Mouse (Mus musculus) lung, embryonic 14.5 days (tissue): ENCODE results near the gene Frmd8. TPM values are rescaled to one million over a fixed set of nuclear protein-coding genes. Genes with fewer than 3 reads are reported as not detected.

Experiments
- ATAC-seq: fragments of 200-750 bp; cut with Nextera tagmentation; 2 replicates; pipeline ENCODE4 v1.8.0; 2017; ENCODE audit warnings: mild to moderate bottlenecking, moderate TSS enrichment, moderate library complexity; ENCODE audit not compliant: insufficient read depth
- DNase-seq: peaks from one replicate; pipeline ENCODE4 v3.0.0-alpha.2; 2015
- H3K27ac ChIP-seq: fragments of 300-500 bp; sonication (generic); 2 replicates; pipeline ENCODE4 v1.5.1; 2014; ENCODE audit warnings: low read depth, mild to moderate bottlenecking, moderate library complexity
- H3K27me3 ChIP-seq: fragments of 300-500 bp; sonication (generic); 2 replicates; pipeline ENCODE4 v1.6.1; 2014; ENCODE audit warnings: low read length, control low read depth; ENCODE audit not compliant: insufficient read depth
- H3K36me3 ChIP-seq: fragments of 300-500 bp; sonication (generic); 2 replicates; pipeline ENCODE4 v1.6.1; 2014; ENCODE audit warnings: control low read depth; ENCODE audit not compliant: insufficient read depth
- H3K4me1 ChIP-seq: fragments of 300-500 bp; sonication (generic); 2 replicates; pipeline ENCODE4 v1.6.1; 2014; ENCODE audit warnings: antibody characterized with exemption, control low read depth; ENCODE audit not compliant: insufficient read depth
- H3K4me2 ChIP-seq: fragments of 300-500 bp; sonication (generic); 2 replicates; pipeline ENCODE4 v1.6.1; 2014; ENCODE audit warnings: mild to moderate bottlenecking
- H3K4me3 ChIP-seq: fragments of 300-500 bp; sonication (generic); 2 replicates; pipeline ENCODE4 v1.5.1; 2014; ENCODE audit warnings: low read depth, low read length
- H3K9ac ChIP-seq: fragments of 300-500 bp; sonication (generic); 2 replicates; pipeline ENCODE4 v1.6.1; 2014
- H3K9me3 ChIP-seq: fragments of 300-500 bp; sonication (generic); 2 replicates; pipeline ENCODE4 v1.6.1; 2016; ENCODE audit warnings: low read depth, low read length, control low read depth
- CTCF ChIP-seq: IDR thresholded peaks from 2 replicates; pipeline ENCODE4 v1.5.1; 2016; ENCODE audit warnings: antibody characterized with exemption, low read depth
- WGBS: fragments of 180-500 bp; shearing (Covaris S2); extraction: QIAGEN DNeasy Blood & Tissue Kit; methylation state at CpG from one replicate; pipeline ENCODE4 v1.1.7; 2014; 5-methylcytosine and 5-hydroxymethylcytosine counted together
- polyA plus RNA-seq: library from polyadenylated mRNA; unstranded; fragments of >200 nt; fragmentation: Nextera tagmentation; extraction: Ambion mirVana; gene quantifications from 2 replicates; pipeline ENCODE4 v1.2.1, GENCODE M21; 2014

Gene Frmd8
- polyA plus RNA-seq, 1 experiment from 2014 or later, result 42.2 TPM

- peak; percentile 1; the same call in 1 of the 2 replicates for ATAC-seq
These were observed 18.4 kb upstream of the Frmd8 start for GRCm38 (mm10) chr19:5893282-5894001.

DNA sequence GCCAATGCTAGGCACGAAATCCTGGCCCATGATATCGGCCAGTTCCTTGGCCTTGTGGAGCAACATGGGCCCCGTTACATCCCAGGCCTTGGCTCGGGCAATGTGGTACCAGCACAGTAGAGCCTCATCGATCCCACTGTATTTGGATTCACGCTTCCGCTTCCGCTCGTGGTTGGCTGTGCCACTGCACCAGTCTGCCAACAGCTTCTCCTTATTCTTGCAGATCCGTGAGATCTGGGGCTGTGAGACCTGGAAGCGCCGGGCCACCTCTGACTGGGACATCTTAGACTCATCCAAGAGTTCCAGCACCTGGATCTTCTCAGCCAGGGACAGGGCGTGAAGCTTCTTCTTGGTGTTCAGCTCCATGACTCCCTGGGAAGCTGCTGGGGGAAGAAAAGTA, 17.7 kb upstream of the Frmd8 start:
- Histone ChIP-seq H3K4me2 (peak overlapping the region; percentile 89), H3K27ac (no peak overlapping the region), H3K9me3 (no peaks in the 10 kb centered on the region), H3K4me1 (0 out of 2 replicates have a peak, but pooled peaks cover 3% of the 10 kb centered on the region), H3K9ac (peak overlapping the region; percentile 75; the same call in 1 of the 2 replicates), H3K27me3 (no peaks in the 10 kb centered on the region), H3K36me3 (peaks cover 27% of the 10 kb centered on the region), H3K4me3 (no peak overlapping the region)
- ATAC-seq (no peak), DNase-seq (no peak)
- TF ChIP-seq CTCF, result no peak
- WGBS, result 92% methylated on average over 13 of the region's 13 CpGs

More at GRCm38 (mm10) chr19:5893282-5894001, 18.4 kb upstream of the Frmd8 start:
- H3K9me3 ChIP-seq, result no peaks in the 10 kb centered on the region
- H3K4me3 ChIP-seq, result peak overlapping the region; percentile 63
- peak overlapping the region; percentile 75 for H3K9ac ChIP-seq
- H3K27ac ChIP-seq, result peak overlapping the region; percentile 30; the same call in 1 of the 2 replicates
- 8% methylated on average over 26 of the region's 31 CpGs for WGBS
- H3K4me2 ChIP-seq, result peak overlapping the region; percentile 89
- DNase-seq, result no peak
- 0 out of 2 replicates have a peak, but pooled peaks cover 3% of the 10 kb centered on the region for H3K4me1 ChIP-seq
- no peaks in the 10 kb centered on the region for H3K27me3 ChIP-seq
- H3K36me3 ChIP-seq, result peaks cover 31% of the 10 kb centered on the region
- TF ChIP-seq CTCF, result no peak

GRCm38 (mm10) chr19:5892262-5892661, 17.2 kb upstream of the Frmd8 start:
- peaks cover 23% of the 10 kb centered on the region for H3K36me3 ChIP-seq
- no peak overlapping the region; the same call in 1 of the 2 replicates for H3K9ac ChIP-seq
- H3K27me3 ChIP-seq, result no peaks in the 10 kb centered on the region
- no peak for DNase-seq
- 89% methylated on average over 7 of the region's 7 CpGs for WGBS
- H3K9me3 ChIP-seq, result no peaks in the 10 kb centered on the region
- H3K4me3 ChIP-seq, result no peak overlapping the region
- no peak overlapping the region for H3K27ac ChIP-seq
- H3K4me2 ChIP-seq, result no peak overlapping the region
- no peak for ATAC-seq
- 0 out of 2 replicates have a peak, but pooled peaks cover 3% of the 10 kb centered on the region for H3K4me1 ChIP-seq
- no peak for TF ChIP-seq CTCF

GRCm38 (mm10) chr19:5891521-5892258, 16.6 kb upstream of the Frmd8 start:
- Histone ChIP-seq H3K27me3 (no peaks in the 10 kb centered on the region), H3K9me3 (no peaks in the 10 kb centered on the region), H3K4me1 (0 out of 2 replicates have a peak, but pooled peaks cover 3% of the 10 kb centered on the region), H3K4me3 (no peak overlapping the region), H3K27ac (no peak overlapping the region), H3K36me3 (peaks cover 20% of the 10 kb centered on the region), H3K4me2 (no peak overlapping the region), H3K9ac (no peak overlapping the region)
- no peak for ATAC-seq
- TF ChIP-seq CTCF, result no peak
- 93% methylated on average over 12 of the region's 12 CpGs for WGBS
- no peak for DNase-seq

DNA sequence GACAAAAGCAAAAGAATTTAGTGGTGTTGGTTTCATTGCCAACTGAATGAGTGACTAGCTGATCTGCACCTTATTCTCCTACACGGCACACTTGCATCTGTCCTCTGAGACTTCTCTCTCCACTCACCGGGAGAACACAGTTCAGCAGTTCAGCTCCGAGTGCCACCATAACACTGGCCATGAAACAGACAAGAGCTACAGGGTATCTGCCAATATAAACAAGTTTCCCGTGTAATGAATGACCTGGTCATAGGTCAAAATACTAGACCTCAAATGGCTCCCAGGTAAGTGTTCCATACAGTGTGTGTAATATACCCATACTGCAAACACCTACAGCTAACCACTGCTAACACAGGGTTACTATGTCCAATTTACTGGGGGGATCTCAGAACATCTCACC, 14.1 kb upstream of the Frmd8 start:
- Histone ChIP-seq H3K4me1 (0 out of 2 replicates have a peak, but pooled peaks cover 3% of the 10 kb centered on the region), H3K9ac (no peak overlapping the region), H3K9me3 (no peaks in the 10 kb centered on the region), H3K27me3 (no peaks in the 10 kb centered on the region), H3K4me2 (no peak overlapping the region), H3K4me3 (no peak overlapping the region), H3K27ac (no peak overlapping the region), H3K36me3 (0 out of 2 replicates have a peak, but pooled peaks cover 6% of the 10 kb centered on the region)
- WGBS, result 38% methylated on average over 4 of the region's 4 CpGs
- TF ChIP-seq CTCF, result no peak
- no peak for DNase-seq
- no peak for ATAC-seq

DNA sequence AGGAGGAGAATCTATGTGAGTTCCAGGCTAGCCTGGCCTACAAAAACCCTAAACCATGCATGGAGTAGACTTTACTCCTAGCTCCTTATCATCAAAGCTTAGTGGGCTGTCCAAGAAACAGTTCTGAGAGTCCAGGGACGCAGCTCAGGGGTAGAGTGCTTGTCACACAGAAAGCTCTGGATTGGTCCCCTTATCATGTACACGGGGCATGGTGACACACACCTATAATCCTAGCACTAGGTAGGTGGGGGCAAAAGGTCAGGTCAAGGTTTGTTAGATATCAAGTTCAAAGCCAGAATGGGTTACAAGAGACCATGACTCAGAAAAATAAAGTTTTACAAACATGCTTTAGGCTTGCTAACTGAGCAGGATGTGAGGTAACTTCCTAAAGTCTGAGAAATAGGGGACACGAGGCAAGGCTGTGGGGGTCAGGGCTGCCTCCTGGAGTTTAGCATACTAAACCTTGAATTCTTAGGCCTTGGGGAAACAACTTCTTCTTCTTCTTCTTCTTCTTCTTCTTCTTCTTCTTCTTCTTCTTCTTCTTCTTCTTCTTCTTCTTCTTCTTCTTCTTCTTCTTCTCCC, 12.3 kb upstream of the Frmd8 start:
- Histone ChIP-seq H3K9me3 (no peaks in the 10 kb centered on the region), H3K27ac (no peak overlapping the region), H3K36me3 (0 out of 2 replicates have a peak, but pooled peaks cover 2% of the 10 kb centered on the region), H3K4me1 (no peaks in the 10 kb centered on the region), H3K4me3 (no peak overlapping the region), H3K9ac (no peak overlapping the region), H3K4me2 (no peak overlapping the region), H3K27me3 (no peaks in the 10 kb centered on the region)
- ATAC-seq, result no peak
- no peak for DNase-seq
- WGBS, result 70% methylated on average over 3 of the region's 3 CpGs
- TF ChIP-seq CTCF, result no peak
